Mouse (Mus musculus): ENCODE results near the gene Mllt3.

- TF ChIP-seq CTCF (IDR thresholded peaks at IDR 0.05 in 2 of 3, conservative IDR thresholded peaks at IDR 0.05 in 1 of 3; ENCODE audit: control insufficient read depth in 1 of 3, insufficient read depth in 1 of 3, low read depth in 2 of 3, low read length in 3 of 3, poor library complexity in 1 of 3, severe bottlenecking in 1 of 3) (no peak), MAX (IDR thresholded peaks at IDR 0.05; ENCODE audit: low read length) (no peak), POLR2AphosphoS2 (IDR thresholded peaks at IDR 0.05; ENCODE audit: low read length) (no peak), USF1 (IDR thresholded peaks at IDR 0.05; ENCODE audit: low read depth, low read length) (no peak), EP300 (IDR thresholded peaks at IDR 0.05; ENCODE audit: low read depth in 1 of 2, low read length in 2 of 2) (no peak), TAL1 (IDR thresholded peaks at IDR 0.05; ENCODE audit: low read length) (no peak), E2F4 (IDR thresholded peaks at IDR 0.05; ENCODE audit: borderline replicate concordance, low read depth, low read length) (no peak), UBTF (IDR thresholded peaks at IDR 0.05; ENCODE audit: borderline replicate concordance, insufficient read depth, low read depth, low read length) (no peak), ZKSCAN1 (IDR thresholded peaks at IDR 0.05; ENCODE audit: low read depth, low read length) (no peak), ELF1 (IDR thresholded peaks at IDR 0.05; ENCODE audit: low read depth, low read length) (no peak), POLR2A (IDR thresholded peaks at IDR 0.05; ENCODE audit: control insufficient read depth in 1 of 2, insufficient read depth in 1 of 2, low read depth in 1 of 2, low read length in 2 of 2, poor library complexity in 1 of 2) (no peak), ZMIZ1 (IDR thresholded peaks at IDR 0.05; ENCODE audit: low read depth, low read length) (no peak), ETS1 (IDR thresholded peaks at IDR 0.05; ENCODE audit: low read depth, low read length) (no peak), KAT2A (conservative IDR thresholded peaks at IDR 0.05; ENCODE audit: low read depth, low read length) (no peak)
Observed at GRCm38 (mm10) chr4:87870563-87870962, 162.6 kb downstream of the Mllt3 start.

Measured in MEL (cell line).